Mouse (Mus musculus) hematopoietic multipotent progenitor cell, adult 10-12 weeks (in vitro differentiated cells): ENCODE results near the gene Gabrb2. TPM values are rescaled to one million over a fixed set of nuclear protein-coding genes. Genes with fewer than 3 reads are reported as not detected.

Experiments used
- polyA plus RNA-seq: library from polyadenylated mRNA; stranded (reverse); fragments of >175 nt; gene quantifications from 2 replicates; pipeline ENCODE4 v1.2.3, GENCODE M21; 2012; ENCODE audit warnings: low replicate concordance

The Gabrb2 gene
- not detected in 2 replicates for polyA plus RNA-seq

DNA sequence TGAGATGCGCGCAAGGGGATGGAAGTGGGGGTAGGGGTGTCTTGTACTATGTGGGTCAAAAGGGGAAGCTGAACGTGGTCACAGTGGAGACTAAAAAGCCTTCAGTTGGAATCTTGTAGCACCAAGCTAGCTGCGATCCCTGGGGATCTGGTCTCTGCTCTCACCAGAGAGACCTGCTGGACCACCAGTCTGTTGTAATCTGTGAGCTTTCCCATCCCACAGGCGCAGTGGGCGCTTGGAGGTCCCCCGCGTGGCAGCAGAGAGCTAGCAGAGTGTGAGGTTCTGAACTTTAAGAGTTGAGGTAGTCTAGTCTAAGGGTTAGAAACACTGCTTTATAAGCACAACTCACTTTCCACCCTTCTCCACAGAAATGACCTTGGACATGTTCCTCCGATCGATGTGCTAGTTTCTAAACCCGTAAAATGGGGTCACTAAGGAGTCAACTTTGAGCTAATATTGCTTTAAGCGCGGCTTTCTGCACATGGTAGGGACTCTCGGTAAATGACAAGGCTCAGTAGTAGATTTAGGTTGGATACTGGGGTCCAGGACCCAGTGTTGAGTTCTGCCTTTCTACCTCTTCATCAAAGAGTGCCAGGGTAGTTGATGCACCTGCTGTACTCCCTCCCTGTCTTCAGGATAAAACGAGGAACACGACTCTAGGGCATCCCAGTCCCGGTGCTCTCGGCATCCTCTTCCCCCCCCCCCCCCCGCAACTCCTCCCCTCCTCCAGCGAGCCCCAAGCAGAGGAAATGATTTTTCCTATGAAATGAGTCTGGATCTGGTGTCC is at the start of gene Gabrb2:
Gene Gabrb2, plus strand, starts transcription at position 762 of the 787 bp plus-strand sequence.

Other genes with a start within 250 kb of the Gabrb2 start
- gene Gabra1, start 236.8 kb upstream of the Gabrb2 start, polyA plus RNA-seq = 0.05 TPM in 1 of 2 replicates, not detected in the other
- not detected in 2 replicates for gene Gabra6, start 98.7 kb upstream of the Gabrb2 start, polyA plus RNA-seq